Mouse (Mus musculus) G1E (cell line): ENCODE measurements around the gene Heatr5b.

Experiments
- CTCF ChIP-seq: IDR thresholded peaks from 2 replicates; pipeline ENCODE4 v1.5.1; 2012; ENCODE audit warnings: low read depth, low read length, inconsistent platforms, mixed read lengths
- GATA1 ChIP-seq: IDR thresholded peaks from 2 replicates; pipeline ENCODE4 v1.6.1; 2012; ENCODE audit warnings: borderline replicate concordance, low read length, inconsistent platforms, mixed read lengths

DNA sequence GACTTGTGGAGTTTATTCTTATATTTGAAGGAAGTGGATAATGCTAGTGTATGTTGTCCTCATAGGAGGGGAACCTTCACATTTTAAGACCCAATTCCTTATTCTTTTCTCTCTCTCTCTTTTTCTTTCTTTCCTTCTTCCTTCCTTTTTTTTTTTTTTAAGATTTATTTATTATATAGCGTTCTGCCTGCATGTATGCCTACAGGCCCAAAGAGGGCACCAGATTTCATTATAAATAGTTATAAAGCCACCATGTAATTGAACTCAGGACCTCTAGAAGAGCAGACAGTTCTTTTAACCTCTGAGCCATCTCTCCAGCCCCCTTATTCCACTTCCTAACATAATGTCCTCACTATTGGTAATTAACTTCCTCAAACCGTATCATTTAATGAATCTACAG, 892 bp upstream of the Heatr5b start:
- TF ChIP-seq CTCF (no peak), GATA1 (no peak)
